Mouse (Mus musculus): ENCODE data around the gene Mgat5. TPM values are rescaled to one million over a fixed set of nuclear protein-coding genes. Genes with fewer than 3 reads are reported as not detected.

The Mgat5 gene
- polyA plus RNA-seq, 1 experiment from 2014 or later = 13.8 TPM

DNA sequence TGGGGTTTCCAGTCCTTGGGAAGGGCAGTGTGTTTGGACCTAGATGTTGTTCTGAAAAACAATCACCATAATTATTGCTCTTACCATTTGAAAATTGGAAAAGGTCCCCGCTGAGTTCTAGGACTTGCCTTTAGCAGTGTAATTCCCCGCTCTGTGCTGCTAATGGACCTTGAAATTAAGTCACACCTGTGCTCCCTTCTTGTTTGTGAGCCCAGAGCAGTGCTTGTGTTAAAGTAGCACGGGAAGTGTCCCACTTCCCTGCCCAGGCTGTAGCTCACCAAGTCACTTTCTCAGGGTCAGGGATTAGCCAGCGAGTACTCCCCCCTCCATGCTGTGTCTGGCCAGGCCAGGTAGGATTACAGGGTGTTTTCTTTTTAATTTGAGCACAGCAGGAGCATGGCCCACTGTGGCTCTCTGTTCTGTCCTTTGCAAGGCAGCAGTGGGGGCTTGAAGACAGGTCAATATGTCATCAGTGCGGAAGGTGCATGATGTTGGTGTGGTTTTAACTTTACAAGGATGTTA is 123.6 kb downstream of the Mgat5 start:
- Histone ChIP-seq H3K4me1 (replicated peaks) (peaks cover 5% of the 10 kb centered on the region; the same call in 1 of the 2 replicates), H3K9me3 (no peaks in the 10 kb centered on the region), H3K4me3 (replicated peaks) (no peak overlapping the region), H3K27me3 (no peaks in the 10 kb centered on the region), H3K4me2 (replicated peaks) (no peak overlapping the region), H3K36me3 (peaks cover 5% of the 10 kb centered on the region; the same call in 1 of the 2 replicates), H3K27ac (peak overlapping the region; percentile 25; the same call in 1 of the 2 replicates), H3K9ac (replicated peaks) (no peak overlapping the region)
- WGBS = 30% methylated on average over 5 of the region's 5 CpGs
- ATAC-seq = no peak

DNA sequence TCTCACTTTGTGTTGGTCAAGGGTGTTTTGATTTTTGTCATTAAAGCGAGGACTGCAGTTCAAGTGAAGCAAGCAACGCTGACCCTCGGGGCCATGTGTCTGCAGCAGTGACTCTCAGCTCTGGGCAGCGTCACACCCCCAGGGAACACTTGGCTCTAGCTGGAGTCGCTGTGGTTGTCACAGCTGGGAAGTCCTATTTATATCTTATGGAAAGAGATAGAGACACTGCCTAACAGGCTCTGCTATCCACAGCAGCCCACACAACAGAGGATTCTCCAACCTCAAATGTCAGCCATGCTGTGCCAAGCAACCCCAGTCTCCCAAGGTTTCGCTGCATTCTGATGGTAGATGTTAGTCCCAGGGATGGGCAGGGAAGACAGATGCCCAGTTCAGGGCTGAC is 125.0 kb downstream of the Mgat5 start:
- ATAC-seq = no peak
- no peak overlapping the region for H3K4me3 ChIP-seq (replicated peaks)
- no peaks in the 10 kb centered on the region for H3K9me3 ChIP-seq
- WGBS = 86% methylated on average over 6 of the region's 6 CpGs
- H3K27ac ChIP-seq = no peak overlapping the region
- H3K36me3 ChIP-seq = no peaks in the 10 kb centered on the region
- H3K4me2 ChIP-seq (replicated peaks) = no peak overlapping the region
- no peaks in the 10 kb centered on the region for H3K27me3 ChIP-seq
- peaks cover 5% of the 10 kb centered on the region; the same call in 1 of the 2 replicates for H3K4me1 ChIP-seq (replicated peaks)
- no peak overlapping the region for H3K9ac ChIP-seq (replicated peaks)

- no peak for ATAC-seq
- Histone ChIP-seq H3K4me3 (replicated peaks) (no peak overlapping the region), H3K9me3 (no peaks in the 10 kb centered on the region), H3K36me3 (no peaks in the 10 kb centered on the region), H3K4me2 (replicated peaks) (no peak overlapping the region), H3K27me3 (no peaks in the 10 kb centered on the region), H3K9ac (replicated peaks) (no peak overlapping the region), H3K27ac (no peak overlapping the region), H3K4me1 (replicated peaks) (peaks cover 9% of the 10 kb centered on the region)
- 78% methylated on average over 10 of the region's 10 CpGs for WGBS
Measured at GRCm38 (mm10) chr1:127337740-127338139, 132.9 kb downstream of the Mgat5 start.

DNA sequence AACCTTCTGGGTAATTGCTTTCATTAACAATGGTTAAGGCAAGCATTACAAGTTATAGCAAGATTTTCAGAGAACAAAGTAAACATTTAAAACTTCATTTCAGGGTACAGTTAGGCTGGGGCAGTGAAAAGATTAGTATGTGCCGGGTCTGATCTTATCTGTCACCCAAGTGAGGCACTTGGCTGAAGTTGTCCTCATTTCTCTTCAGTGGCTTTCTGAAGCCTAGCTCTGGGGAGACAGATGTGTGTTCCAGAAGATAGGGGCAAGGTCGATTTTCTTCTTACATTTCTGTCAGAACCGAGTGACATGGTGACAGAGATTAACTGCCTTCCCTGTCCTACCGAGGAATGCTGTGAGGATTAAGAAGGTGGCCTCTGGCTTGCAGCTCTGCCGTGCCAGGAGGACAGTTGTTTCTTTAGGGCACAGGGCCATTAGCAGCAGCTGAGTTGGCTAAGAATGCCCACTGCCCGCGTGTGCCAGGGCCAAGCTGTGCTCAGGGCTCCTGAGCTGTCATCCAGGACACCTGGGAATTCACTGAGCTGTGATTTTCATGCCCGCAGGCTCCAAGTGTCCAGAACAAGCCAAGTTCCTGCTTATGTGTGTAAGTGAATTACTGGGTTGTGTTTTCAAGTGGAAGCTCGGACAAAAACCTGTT is 134.1 kb downstream of the Mgat5 start:
- Histone ChIP-seq H3K4me1 (replicated peaks) (peaks cover 9% of the 10 kb centered on the region), H3K4me3 (replicated peaks) (no peak overlapping the region), H3K9ac (replicated peaks) (no peak overlapping the region), H3K27ac (no peak overlapping the region), H3K9me3 (no peaks in the 10 kb centered on the region), H3K4me2 (replicated peaks) (no peak overlapping the region), H3K27me3 (no peaks in the 10 kb centered on the region), H3K36me3 (no peaks in the 10 kb centered on the region)
- WGBS = 59% methylated on average over 9 of the region's 9 CpGs
- no peak for ATAC-seq

GRCm38 (mm10) chr1:127340296-127340695 is 135.5 kb downstream of the Mgat5 start:
- H3K9me3 ChIP-seq = no peaks in the 10 kb centered on the region
- ATAC-seq = no peak
- no peaks in the 10 kb centered on the region for H3K27me3 ChIP-seq
- H3K4me2 ChIP-seq (replicated peaks) = no peak overlapping the region
- H3K9ac ChIP-seq (replicated peaks) = no peak overlapping the region
- no peaks in the 10 kb centered on the region for H3K36me3 ChIP-seq
- no peak overlapping the region for H3K4me3 ChIP-seq (replicated peaks)
- peaks cover 9% of the 10 kb centered on the region for H3K4me1 ChIP-seq (replicated peaks)
- 92% methylated on average over 9 of the region's 9 CpGs for WGBS
- no peak overlapping the region for H3K27ac ChIP-seq

DNA sequence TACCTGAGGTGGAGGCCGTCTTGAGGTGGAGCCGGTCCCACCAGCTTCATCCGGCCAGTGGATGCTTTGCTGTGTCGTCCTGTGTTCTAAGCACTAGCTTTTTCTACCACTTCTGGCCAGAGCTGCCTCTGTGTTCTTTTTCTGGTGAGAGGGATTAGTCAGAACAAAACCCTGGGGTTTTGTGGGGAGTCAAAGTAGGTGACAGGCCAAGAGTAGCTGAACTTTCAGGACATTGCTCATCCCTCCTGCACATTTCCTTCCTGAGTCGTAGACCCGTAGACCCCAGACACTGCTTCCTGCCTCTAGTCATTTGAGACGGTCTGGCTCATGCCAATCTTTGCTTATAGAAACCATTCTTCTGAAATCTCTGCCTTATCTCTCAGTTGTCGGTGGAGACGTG is 140.1 kb downstream of the Mgat5 start:
- H3K4me2 ChIP-seq (replicated peaks) = no peak overlapping the region
- no peaks in the 10 kb centered on the region for H3K9me3 ChIP-seq
- 86% methylated on average over 9 of the region's 9 CpGs for WGBS
- H3K4me3 ChIP-seq (replicated peaks) = no peak overlapping the region
- no peak overlapping the region for H3K9ac ChIP-seq (replicated peaks)
- no peak for ATAC-seq
- H3K27me3 ChIP-seq = no peaks in the 10 kb centered on the region
- no peaks in the 10 kb centered on the region for H3K4me1 ChIP-seq (replicated peaks)
- no peak overlapping the region for H3K27ac ChIP-seq
- no peaks in the 10 kb centered on the region for H3K36me3 ChIP-seq

DNA sequence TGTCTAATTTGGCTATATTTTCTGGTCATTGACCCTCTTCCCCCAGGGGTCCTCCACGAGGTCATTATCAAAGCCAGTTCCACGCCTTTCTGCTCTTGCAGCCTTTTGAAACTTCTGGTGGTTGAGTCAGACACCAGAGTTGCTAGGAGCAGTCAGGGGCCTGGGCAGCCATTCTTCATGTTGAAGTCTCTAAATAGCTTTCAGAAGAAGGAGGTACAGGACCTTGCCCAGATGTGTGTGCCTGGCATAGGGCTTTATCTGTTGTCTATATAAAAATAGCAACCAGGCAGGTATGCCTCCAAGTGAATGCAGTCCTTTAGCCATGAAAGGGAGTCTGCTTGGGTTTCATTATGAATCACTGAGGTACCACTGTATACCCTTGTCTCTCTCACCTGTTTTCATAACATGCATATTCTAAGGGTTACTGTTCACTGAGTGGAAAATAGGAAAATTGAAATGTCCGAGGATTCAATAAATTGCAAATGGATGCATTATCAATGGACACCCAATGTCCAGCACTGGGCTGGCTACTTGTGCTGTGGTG is 141.9 kb downstream of the Mgat5 start:
- Histone ChIP-seq H3K4me1 (replicated peaks) (no peaks in the 10 kb centered on the region), H3K4me2 (replicated peaks) (no peak overlapping the region), H3K27ac (no peak overlapping the region), H3K36me3 (no peaks in the 10 kb centered on the region), H3K4me3 (replicated peaks) (no peak overlapping the region), H3K27me3 (no peaks in the 10 kb centered on the region), H3K9ac (replicated peaks) (no peak overlapping the region), H3K9me3 (no peaks in the 10 kb centered on the region)
- no peak for ATAC-seq
- 62% methylated on average over 3 of the region's 3 CpGs for WGBS

DNA sequence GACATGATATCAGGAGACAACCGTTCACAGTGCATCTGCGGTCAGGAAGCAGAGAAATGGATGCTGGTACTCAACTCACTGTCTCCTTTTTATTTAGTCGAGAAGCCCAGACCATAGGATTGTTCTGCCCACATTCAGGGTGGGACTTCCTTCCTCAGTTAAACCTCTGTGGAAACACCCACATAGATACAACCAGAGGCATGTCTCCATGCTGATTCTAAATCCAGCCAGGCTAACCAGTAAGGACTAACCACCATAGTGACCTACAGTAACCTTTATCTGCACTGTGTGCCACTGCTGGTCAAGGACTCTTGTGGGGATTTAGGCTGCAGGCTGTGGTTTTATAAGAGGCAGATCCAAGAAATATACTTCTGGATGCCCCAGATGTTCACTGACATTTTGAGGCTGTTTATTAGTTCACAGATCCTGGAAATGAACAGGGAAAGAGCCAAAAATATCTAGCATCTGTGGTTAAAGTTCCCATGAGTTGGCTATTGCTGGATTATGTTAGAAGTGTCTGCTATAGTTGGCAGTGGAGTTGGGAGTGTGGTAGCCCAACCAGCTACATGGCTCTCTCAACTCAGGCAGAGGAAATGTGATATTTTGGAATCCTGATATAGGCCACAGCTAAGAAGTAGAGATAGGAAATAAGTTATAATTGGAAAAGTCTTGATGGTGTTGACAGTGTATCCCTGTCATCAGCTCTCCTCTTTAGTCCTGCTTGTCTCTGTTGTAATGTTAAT is 143.2 kb downstream of the Mgat5 start:
- 91% methylated on average over 3 of the region's 3 CpGs for WGBS
- Histone ChIP-seq H3K9me3 (no peaks in the 10 kb centered on the region), H3K4me2 (replicated peaks) (no peak overlapping the region)

DNA sequence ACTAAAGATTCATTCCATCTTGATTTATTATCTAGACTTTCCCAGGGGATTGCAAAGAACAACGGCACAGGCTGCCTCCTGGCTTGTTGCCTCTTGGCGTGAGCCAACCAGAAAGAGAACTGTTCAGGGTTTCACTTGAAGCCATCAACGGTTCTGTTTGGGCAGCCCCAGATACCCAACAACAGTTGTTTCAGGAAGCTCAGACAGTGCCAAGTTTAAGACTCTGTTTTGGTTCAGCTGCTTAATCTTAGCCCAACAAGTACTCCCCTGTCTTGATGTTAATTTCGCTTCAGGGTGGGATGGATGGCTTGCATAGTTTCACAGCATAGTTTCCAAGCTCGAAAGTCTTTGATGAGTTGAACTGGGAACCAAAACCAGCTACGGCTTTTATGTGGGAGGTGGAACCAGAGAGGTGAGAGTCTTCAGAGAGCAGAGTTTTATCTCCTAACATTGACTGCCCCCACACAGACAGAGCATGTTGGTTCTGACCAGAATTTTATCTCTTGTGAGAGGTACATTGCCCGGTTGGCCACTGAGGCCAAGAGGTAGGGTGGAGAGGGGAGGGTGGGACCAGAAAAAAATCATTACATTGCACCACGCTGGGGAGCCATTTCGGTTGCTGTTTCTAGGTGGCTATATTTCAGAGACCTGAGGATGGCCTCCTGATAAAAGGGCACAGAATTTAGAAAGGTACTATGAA is 144.0 kb downstream of the Mgat5 start:
- Histone ChIP-seq H3K4me1 (replicated peaks) (no peaks in the 10 kb centered on the region), H3K4me3 (replicated peaks) (no peak overlapping the region), H3K9me3 (no peaks in the 10 kb centered on the region), H3K27me3 (no peaks in the 10 kb centered on the region), H3K27ac (no peak overlapping the region), H3K36me3 (no peaks in the 10 kb centered on the region), H3K9ac (replicated peaks) (no peak overlapping the region), H3K4me2 (replicated peaks) (no peak overlapping the region)
- ATAC-seq = no peak
- 82% methylated on average over 9 of the region's 9 CpGs for WGBS

More for the DNA sequence above, 143.2 kb downstream of the Mgat5 start:
- Histone ChIP-seq H3K36me3 (no peaks in the 10 kb centered on the region), H3K4me3 (replicated peaks) (no peak overlapping the region), H3K27me3 (no peaks in the 10 kb centered on the region), H3K4me1 (replicated peaks) (no peaks in the 10 kb centered on the region), H3K9ac (replicated peaks) (no peak overlapping the region), H3K27ac (no peak overlapping the region)
- no peak for ATAC-seq

- Histone ChIP-seq H3K27me3 (no peaks in the 10 kb centered on the region), H3K27ac (no peak overlapping the region), H3K4me2 (replicated peaks) (no peak overlapping the region), H3K36me3 (no peaks in the 10 kb centered on the region), H3K4me1 (replicated peaks) (no peaks in the 10 kb centered on the region), H3K9ac (replicated peaks) (no peak overlapping the region), H3K4me3 (replicated peaks) (no peak overlapping the region), H3K9me3 (no peaks in the 10 kb centered on the region)
- ATAC-seq = no peak
- 92% methylated on average over 12 of the region's 12 CpGs for WGBS
Measured at GRCm38 (mm10) chr1:127351380-127352057, 146.7 kb downstream of the Mgat5 start.

- WGBS = 84% methylated on average over 4 of the region's 4 CpGs
- H3K9me3 ChIP-seq = no peaks in the 10 kb centered on the region
- no peaks in the 10 kb centered on the region for H3K36me3 ChIP-seq
- no peak overlapping the region for H3K27ac ChIP-seq
- H3K4me2 ChIP-seq (replicated peaks) = no peak overlapping the region
- no peaks in the 10 kb centered on the region for H3K4me1 ChIP-seq (replicated peaks)
- ATAC-seq = no peak
- H3K9ac ChIP-seq (replicated peaks) = no peak overlapping the region
- no peaks in the 10 kb centered on the region for H3K27me3 ChIP-seq
- no peak overlapping the region for H3K4me3 ChIP-seq (replicated peaks)
Measured at GRCm38 (mm10) chr1:127352131-127352793, 147.4 kb downstream of the Mgat5 start.

Measured in midbrain, embryonic 13.5 days (tissue).